Mouse (Mus musculus): ENCODE measurements around the gene Sin3a. TPM values are rescaled to one million over a fixed set of nuclear protein-coding genes. Genes with fewer than 3 reads are reported as not detected.

Sin3a gene
- 32.4 and 38.6 TPM in 2 replicates for polyA plus RNA-seq (2014; fragmentation: Nextera tagmentation; extraction: Ambion mirVana)

GRCm38 (mm10) chr9:57071801-57072351 is at the start of gene Sin3a:
Gene Sin3a (plus strand): TSS chr9:57072040.
- WGBS: under 1% methylated on average over 33 of the region's 34 CpGs
- no peaks in the 10 kb centered on the region for H3K9me3 ChIP-seq (ENCODE audit: control insufficient read depth, low read length)
- H3K27me3 ChIP-seq (replicated peaks; ENCODE audit: control insufficient read depth, insufficient read depth, low read length): no peaks in the 10 kb centered on the region
- H3K36me3 ChIP-seq (ENCODE audit: control insufficient read depth, insufficient read depth, low read length): no peaks in the 10 kb centered on the region
- DNase-seq (ENCODE audit: low spot score) (peak; percentile 95), ATAC-seq (ENCODE audit: low read depth) (no peak)
- peak within 1 kb of the TSS; percentile 85 for H3K4me2 ChIP-seq (ENCODE audit: low read depth, low read length)
- peak within 1 kb of the TSS; percentile 83 for H3K9ac ChIP-seq (ENCODE audit: low read depth, low read length)
- peak within 1 kb of the TSS; percentile 98 for H3K27ac ChIP-seq (replicated peaks; ENCODE audit: low read depth, low read length)
- H3K4me3 ChIP-seq (ENCODE audit: low read depth, low read length): peak within 1 kb of the TSS; percentile 94
- H3K4me1 ChIP-seq (ENCODE audit: control insufficient read depth, insufficient read depth, low read length): peaks cover 16% of the 10 kb centered on the region; the same call in 1 of the 2 replicates

- no peak overlapping the region for H3K4me2 ChIP-seq (ENCODE audit: low read depth, low read length)
- no peak overlapping the region for H3K4me3 ChIP-seq (ENCODE audit: low read depth, low read length)
- H3K27ac ChIP-seq (replicated peaks; ENCODE audit: low read depth, low read length): no peak overlapping the region
- no peak overlapping the region for H3K9ac ChIP-seq (ENCODE audit: low read depth, low read length)
- H3K9me3 ChIP-seq (ENCODE audit: control insufficient read depth, low read length): no peaks in the 10 kb centered on the region
- DNase-seq (ENCODE audit: low spot score): no peak
- H3K4me1 ChIP-seq (ENCODE audit: control insufficient read depth, insufficient read depth, low read length): no peaks in the 10 kb centered on the region
- 92% methylated on average over 1 of the region's 1 CpGs for WGBS
- peaks cover 75% of the 10 kb centered on the region for H3K36me3 ChIP-seq (ENCODE audit: control insufficient read depth, insufficient read depth, low read length)
- H3K27me3 ChIP-seq (replicated peaks; ENCODE audit: control insufficient read depth, insufficient read depth, low read length): no peaks in the 10 kb centered on the region
- ATAC-seq (ENCODE audit: low read depth): no peak
Observed at GRCm38 (mm10) chr9:57031756-57032155, 40.1 kb upstream of the Sin3a start.

- no peaks in the 10 kb centered on the region for H3K4me1 ChIP-seq (ENCODE audit: control insufficient read depth, insufficient read depth, low read length)
- H3K9ac ChIP-seq (ENCODE audit: low read depth, low read length): no peak overlapping the region
- H3K4me3 ChIP-seq (ENCODE audit: low read depth, low read length): no peak overlapping the region
- 0 out of 2 replicates have a peak, but pooled peaks have one; percentile 26 for ATAC-seq (ENCODE audit: low read depth)
- H3K27me3 ChIP-seq (replicated peaks; ENCODE audit: control insufficient read depth, insufficient read depth, low read length): no peaks in the 10 kb centered on the region
- peaks cover 57% of the 10 kb centered on the region for H3K36me3 ChIP-seq (ENCODE audit: control insufficient read depth, insufficient read depth, low read length)
- peak; percentile 65 for DNase-seq (ENCODE audit: low spot score)
- no peaks in the 10 kb centered on the region for H3K9me3 ChIP-seq (ENCODE audit: control insufficient read depth, low read length)
- H3K4me2 ChIP-seq (ENCODE audit: low read depth, low read length): no peak overlapping the region
- 85% methylated on average over 1 of the region's 1 CpGs for WGBS
- no peak overlapping the region for H3K27ac ChIP-seq (replicated peaks; ENCODE audit: low read depth, low read length)
Observed at GRCm38 (mm10) chr9:57056237-57056636, 15.6 kb upstream of the Sin3a start.

- Histone ChIP-seq H3K9me3 (ENCODE audit: control insufficient read depth, low read length) (no peaks in the 10 kb centered on the region), H3K4me2 (ENCODE audit: low read depth, low read length) (no peak overlapping the region), H3K36me3 (ENCODE audit: control insufficient read depth, insufficient read depth, low read length) (peaks cover 35% of the 10 kb centered on the region), H3K4me1 (ENCODE audit: control insufficient read depth, insufficient read depth, low read length) (no peaks in the 10 kb centered on the region), H3K27ac (replicated peaks; ENCODE audit: low read depth, low read length) (no peak overlapping the region), H3K9ac (ENCODE audit: low read depth, low read length) (no peak overlapping the region), H3K27me3 (replicated peaks; ENCODE audit: control insufficient read depth, insufficient read depth, low read length) (no peaks in the 10 kb centered on the region), H3K4me3 (ENCODE audit: low read depth, low read length) (no peak overlapping the region)
- WGBS: 100% methylated on average over 2 of the region's 2 CpGs
- no peak for ATAC-seq (ENCODE audit: low read depth)
- DNase-seq (ENCODE audit: low spot score): no peak
Observed at GRCm38 (mm10) chr9:57064164-57064563, 7.7 kb upstream of the Sin3a start.

GRCm38 (mm10) chr9:57068266-57068665 is 3.6 kb upstream of the Sin3a start:
- no peak overlapping the region for H3K27ac ChIP-seq (replicated peaks; ENCODE audit: low read depth, low read length)
- H3K4me3 ChIP-seq (ENCODE audit: low read depth, low read length): no peak overlapping the region
- H3K9ac ChIP-seq (ENCODE audit: low read depth, low read length): no peak overlapping the region
- H3K9me3 ChIP-seq (ENCODE audit: control insufficient read depth, low read length): no peaks in the 10 kb centered on the region
- H3K36me3 ChIP-seq (ENCODE audit: control insufficient read depth, insufficient read depth, low read length): peaks cover 7% of the 10 kb centered on the region; the same call in 1 of the 2 replicates
- H3K4me2 ChIP-seq (ENCODE audit: low read depth, low read length): no peak overlapping the region
- no peaks in the 10 kb centered on the region for H3K27me3 ChIP-seq (replicated peaks; ENCODE audit: control insufficient read depth, insufficient read depth, low read length)
- WGBS: 57% methylated on average over 3 of the region's 3 CpGs
- peaks cover 9% of the 10 kb centered on the region; the same call in 1 of the 2 replicates for H3K4me1 ChIP-seq (ENCODE audit: control insufficient read depth, insufficient read depth, low read length)
- DNase-seq (ENCODE audit: low spot score): no peak
- ATAC-seq (ENCODE audit: low read depth): no peak

- H3K4me2 ChIP-seq (ENCODE audit: low read depth, low read length): no peak overlapping the region
- H3K4me3 ChIP-seq (ENCODE audit: low read depth, low read length): no peak overlapping the region
- no peaks in the 10 kb centered on the region for H3K9me3 ChIP-seq (ENCODE audit: control insufficient read depth, low read length)
- H3K4me1 ChIP-seq (ENCODE audit: control insufficient read depth, insufficient read depth, low read length): peaks cover 16% of the 10 kb centered on the region; the same call in 1 of the 2 replicates
- H3K27ac ChIP-seq (replicated peaks; ENCODE audit: low read depth, low read length): no peak overlapping the region
- no peak for DNase-seq (ENCODE audit: low spot score)
- H3K36me3 ChIP-seq (ENCODE audit: control insufficient read depth, insufficient read depth, low read length): 0 out of 2 replicates have a peak, but pooled peaks cover under 1% of the 10 kb centered on the region
- no peak for ATAC-seq (ENCODE audit: low read depth)
- no peak overlapping the region for H3K9ac ChIP-seq (ENCODE audit: low read depth, low read length)
- 70% methylated on average over 1 of the region's 1 CpGs for WGBS
- no peaks in the 10 kb centered on the region for H3K27me3 ChIP-seq (replicated peaks; ENCODE audit: control insufficient read depth, insufficient read depth, low read length)
Observed at GRCm38 (mm10) chr9:57070262-57070661, 1.6 kb upstream of the Sin3a start.

- H3K36me3 ChIP-seq (ENCODE audit: control insufficient read depth, insufficient read depth, low read length): no peaks in the 10 kb centered on the region
- ATAC-seq (ENCODE audit: low read depth) (no peak), DNase-seq (ENCODE audit: low spot score) (peak; percentile 1)
- peak overlapping the region; percentile 98; the same call in 1 of the 2 replicates for H3K27ac ChIP-seq (replicated peaks; ENCODE audit: low read depth, low read length)
- H3K9ac ChIP-seq (ENCODE audit: low read depth, low read length): peak overlapping the region; percentile 83
- peak overlapping the region; percentile 85 for H3K4me2 ChIP-seq (ENCODE audit: low read depth, low read length)
- peaks cover 16% of the 10 kb centered on the region; the same call in 1 of the 2 replicates for H3K4me1 ChIP-seq (ENCODE audit: control insufficient read depth, insufficient read depth, low read length)
- no peaks in the 10 kb centered on the region for H3K9me3 ChIP-seq (ENCODE audit: control insufficient read depth, low read length)
- 13% methylated on average over 5 of the region's 5 CpGs for whole genome bisulfite sequencing
- H3K4me3 ChIP-seq (ENCODE audit: low read depth, low read length): peak overlapping the region; percentile 94
- no peaks in the 10 kb centered on the region for H3K27me3 ChIP-seq (replicated peaks; ENCODE audit: control insufficient read depth, insufficient read depth, low read length)
Observed at GRCm38 (mm10) chr9:57070800-57071545, 867 bp upstream of the Sin3a start.

- peak overlapping the region; percentile 85 for H3K4me2 ChIP-seq (ENCODE audit: low read depth, low read length)
- no peaks in the 10 kb centered on the region for H3K36me3 ChIP-seq (ENCODE audit: control insufficient read depth, insufficient read depth, low read length)
- 0% methylated on average over 39 of the region's 40 CpGs for WGBS
- H3K27ac ChIP-seq (replicated peaks; ENCODE audit: low read depth, low read length): peak overlapping the region; percentile 98
- H3K9me3 ChIP-seq (ENCODE audit: control insufficient read depth, low read length): no peaks in the 10 kb centered on the region
- H3K4me3 ChIP-seq (ENCODE audit: low read depth, low read length): peak overlapping the region; percentile 94
- peak overlapping the region; percentile 83 for H3K9ac ChIP-seq (ENCODE audit: low read depth, low read length)
- no peaks in the 10 kb centered on the region for H3K27me3 ChIP-seq (replicated peaks; ENCODE audit: control insufficient read depth, insufficient read depth, low read length)
- DNase-seq (ENCODE audit: low spot score) (no peak), ATAC-seq (ENCODE audit: low read depth) (no peak)
- H3K4me1 ChIP-seq (ENCODE audit: control insufficient read depth, insufficient read depth, low read length): peaks cover 16% of the 10 kb centered on the region; the same call in 1 of the 2 replicates
Observed at GRCm38 (mm10) chr9:57072526-57072988, 717 bp downstream of the Sin3a start.

All from embryonic facial prominence, embryonic 14.5 days (tissue).